Mouse (Mus musculus) G1E (cell line): Measurements from ENCODE around the gene Pik3r6.

Experiments
- CTCF ChIP-seq: IDR thresholded peaks from 2 replicates; pipeline ENCODE4 v1.5.1; 2012; ENCODE audit warnings: low read depth, low read length, inconsistent platforms, mixed read lengths
- GATA2 ChIP-seq: IDR thresholded peaks from 2 replicates; pipeline ENCODE4 v1.6.1; 2012; ENCODE audit warnings: low read depth, low read length, inconsistent platforms, borderline replicate concordance

DNA sequence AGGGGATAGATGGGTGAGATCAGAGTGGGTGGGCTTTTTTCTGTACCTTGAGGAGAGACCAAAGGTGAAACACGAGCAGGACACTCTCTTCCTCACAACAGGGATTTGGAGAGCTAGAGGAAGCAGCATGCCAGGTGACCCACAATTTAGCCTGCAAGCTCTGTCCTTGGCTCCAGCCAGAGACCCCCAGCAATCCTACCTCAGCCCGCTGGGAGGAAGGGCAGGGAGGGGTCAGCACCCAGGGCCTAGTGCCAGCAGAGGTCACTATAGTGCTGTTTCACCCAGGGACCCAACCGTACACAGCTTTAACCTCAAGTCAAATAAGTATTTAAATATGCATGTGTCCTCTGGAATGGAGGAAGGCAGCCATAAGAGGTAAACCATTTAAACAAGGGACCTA is 83.1 kb downstream of the Pik3r6 start:
- TF ChIP-seq CTCF (no peak), GATA2 (no peak)
